In genomic region chr11:98543414-98543813, GRCm38 (mm10) we compare ENCODE assay signal across 28 mouse cellular contexts. TPM values are rescaled to one million over a fixed set of nuclear protein-coding genes. Genes with fewer than 3 reads are reported as not detected.
"Had no signal": no experiment of that assay in that cellular context is flagged by ENCODE, and none has a peak within 500 bp of the region (broad histone marks: within the 10 kb centered on the region; RNA-seq: fewer than 3 reads in every experiment).

No protein-coding gene starts in this region.

- DNase-seq: lung, adult 18-20 months; lung, embryonic 14.5 days; lung, postnatal 10 days; lung, postnatal 4 days; midbrain, embryonic 14.5 days; retina, postnatal 1 day; right cerebral cortex, adult 18-20 months; right cerebral cortex, postnatal 25 days; right cerebral cortex, postnatal 4 days; thymus, adult 18-20 months; thymus, postnatal 14 days; thymus, postnatal 36 days had no signal

- H3K36me3 ChIP-seq: midbrain, embryonic 10.5 days; midbrain, embryonic 12.5 days; neural tube, embryonic 13.5 days; neural tube, embryonic 15.5 days had no signal

- H3K27ac ChIP-seq: liver, embryonic 14.5 days; midbrain, embryonic 10.5 days; midbrain, embryonic 12.5 days; neural tube, embryonic 13.5 days; neural tube, embryonic 15.5 days had no signal

- H3K4me3 ChIP-seq: midbrain, embryonic 10.5 days; midbrain, embryonic 12.5 days; myocyte; neural tube, embryonic 13.5 days; neural tube, embryonic 15.5 days had no signal

- H3K9ac ChIP-seq: liver, embryonic 14.5 days; lung, embryonic 14.5 days; midbrain, embryonic 12.5 days; neural tube, embryonic 13.5 days; neural tube, embryonic 15.5 days had no signal

RNA-seq across cellular contexts. Expression of gene Ikzf3, which starts 2.4 kb away (rescaled TPM):
- polyA plus RNA-seq: midbrain, embryonic 14.5 days; midbrain, embryonic 16.5 days; myocyte; neural tube, embryonic 11.5 days had no signal

RNA-seq across cellular contexts. Expression of gene Zpbp2, which starts 7.5 kb away (rescaled TPM):
- polyA plus RNA-seq: lung, embryonic 16.5 days; midbrain, embryonic 14.5 days; myocyte; neural tube, embryonic 13.5 days; neural tube, embryonic 15.5 days; small intestine, adult 2 months; stomach, embryonic 14.5 days had no signal

RNA-seq across cellular contexts. Expression of gene Lrrc3c, which starts 54.7 kb away (rescaled TPM):
- total RNA-seq: megakaryocyte, adult 5-6 weeks; megakaryocyte-erythroid progenitor cell, adult 5-6 weeks had no signal
- polyA plus RNA-seq: liver, embryonic 14.5 days; liver, embryonic 16.5 days; lung, embryonic 14.5 days; lung, embryonic 16.5 days; midbrain, embryonic 10.5 days; midbrain, embryonic 12.5 days; midbrain, embryonic 14.5 days; midbrain, embryonic 16.5 days; myocyte; neural tube, embryonic 11.5 days; neural tube, embryonic 13.5 days; neural tube, embryonic 15.5 days; small intestine, adult 2 months; stomach, embryonic 14.5 days; stomach, embryonic 16.5 days; thymus, postnatal 0 days had no signal
